Mouse (Mus musculus) testis, adult 2 months (tissue): Measurements from ENCODE around the gene Fam24b.

Experiments used
- CTCF ChIP-seq: fragments of 200-500 bp; IDR thresholded peaks from 2 replicates; pipeline ENCODE4 v1.5.1; 2012; ENCODE audit warnings: low read depth, mild to moderate bottlenecking, inconsistent platforms, low read length, moderate library complexity; ENCODE audit not compliant: control insufficient read depth, insufficient read depth, insufficient replicate concordance
- POLR2A ChIP-seq: fragments of 200-500 bp; IDR thresholded peaks from 2 replicates; pipeline ENCODE4 v1.6.1; 2012; ENCODE audit warnings: low read depth, mild to moderate bottlenecking, inconsistent platforms, low read length, moderate library complexity; ENCODE audit not compliant: control insufficient read depth

- TF ChIP-seq POLR2A = no peak; the same call in 1 of the 2 replicates
- no peak for TF ChIP-seq CTCF
Measured at GRCm38 (mm10) chr7:131362615-131363300, 33.4 kb upstream of the Fam24b start, which contains the start of gene 2310057M21Rik.
